Mouse (Mus musculus): ENCODE data around the gene Ift80. TPM values are rescaled to one million over a fixed set of nuclear protein-coding genes. Genes with fewer than 3 reads are reported as not detected.
A peak's percentile ranks its signal among the peaks of the same experiment; 100 is the strongest.
"Not testable (repeated sequence)": the region's sequence is repeated elsewhere in the genome, so short reads cannot be mapped to it uniquely, and the experiment has no call there.

Ift80 gene
- total and polyA plus RNA-seq, 3 experiments: 4.6 to 8.4 TPM; not detected in 1

- not testable (repeated sequence) for H3K9me3 ChIP-seq (replicated peaks; ENCODE audit: insufficient read depth, low read length); H3K4me1 ChIP-seq (ENCODE audit: control insufficient read depth in 1 of 2, insufficient read depth in 2 of 2, low read length in 2 of 2); H3K79me2 ChIP-seq (ENCODE audit: control insufficient read depth, insufficient read depth, low read length, poor library complexity); DNase-seq (ENCODE audit: low read depth, low spot score); H3K27me3 ChIP-seq (ENCODE audit: control insufficient read depth in 1 of 2, insufficient read depth in 2 of 2, low read length in 2 of 2); H3K4me3 ChIP-seq (ENCODE audit: control insufficient read depth in 1 of 2, insufficient read depth in 1 of 2, low read depth in 2 of 2, low read length in 2 of 2); H3K27ac ChIP-seq (ENCODE audit: control insufficient read depth, low read depth, low read length); H3K9ac ChIP-seq (ENCODE audit: control insufficient read depth, low read depth, low read length, poor library complexity, severe bottlenecking)
- TF ChIP-seq ZNF384 (IDR thresholded peaks at IDR 0.05; ENCODE audit: low read depth, low read length): peak; percentile 34; the same call in 1 of the 2 replicates
- peaks cover 11 to 80% of the 10 kb centered on the region in 2 experiments for H3K36me3 ChIP-seq (ENCODE audit: control insufficient read depth in 1 of 2, insufficient read depth in 2 of 2, low read length in 2 of 2)
Measured at GRCm38 (mm10) chr3:69018635-69019034, 14.3 kb upstream of the Ift80 start.

- H3K27me3 ChIP-seq (ENCODE audit: control insufficient read depth in 1 of 2, insufficient read depth in 2 of 2, low read length in 2 of 2): no peaks in the 10 kb centered on the region
- peak; percentile 42 for DNase-seq (ENCODE audit: low read depth, low spot score)
- H3K4me1 ChIP-seq (ENCODE audit: control insufficient read depth in 1 of 2, insufficient read depth in 2 of 2, low read length in 2 of 2): no peaks in the 10 kb centered on the region; a peak in 1 of 4 replicates
- H3K4me3 ChIP-seq (ENCODE audit: control insufficient read depth in 1 of 2, insufficient read depth in 1 of 2, low read depth in 2 of 2, low read length in 2 of 2): no peak overlapping the region
- no peak overlapping the region; the same call in 1 of the 2 replicates for H3K27ac ChIP-seq (ENCODE audit: control insufficient read depth, low read depth, low read length)
- peaks cover 4% of the 10 kb centered on the region; the same call in 1 of the 2 replicates for H3K79me2 ChIP-seq (ENCODE audit: control insufficient read depth, insufficient read depth, low read length, poor library complexity)
- no peaks in the 10 kb centered on the region for H3K9me3 ChIP-seq (replicated peaks; ENCODE audit: insufficient read depth, low read length)
- peaks cover 17 to 87% of the 10 kb centered on the region in 2 experiments for H3K36me3 ChIP-seq (ENCODE audit: control insufficient read depth in 1 of 2, insufficient read depth in 2 of 2, low read length in 2 of 2)
- TF ChIP-seq USF1 (IDR thresholded peaks at IDR 0.05; ENCODE audit: low read depth, low read length): no peak
- TF ChIP-seq ELF1 (IDR thresholded peaks at IDR 0.05; ENCODE audit: low read depth, low read length): no peak
- TF ChIP-seq MEF2A (IDR thresholded peaks at IDR 0.05; ENCODE audit: extremely low read depth, insufficient replicate concordance, low read depth, low read length, poor library complexity, severe bottlenecking): no peak
- TF ChIP-seq HCFC1 (IDR thresholded peaks at IDR 0.05; ENCODE audit: low read depth, low read length): no peak
- TF ChIP-seq TCF12 (IDR thresholded peaks at IDR 0.05; ENCODE audit: low read depth, low read length): no peak
- TF ChIP-seq BHLHE40 (IDR thresholded peaks at IDR 0.05; ENCODE audit: borderline replicate concordance, low read depth, low read length): no peak
- no peak for TF ChIP-seq UBTF (IDR thresholded peaks at IDR 0.05; ENCODE audit: borderline replicate concordance, insufficient read depth, low read depth, low read length)
- no peak overlapping the region for H3K9ac ChIP-seq (ENCODE audit: control insufficient read depth, low read depth, low read length, poor library complexity, severe bottlenecking)
Measured at GRCm38 (mm10) chr3:69017181-69017580, 12.8 kb upstream of the Ift80 start.

DNA sequence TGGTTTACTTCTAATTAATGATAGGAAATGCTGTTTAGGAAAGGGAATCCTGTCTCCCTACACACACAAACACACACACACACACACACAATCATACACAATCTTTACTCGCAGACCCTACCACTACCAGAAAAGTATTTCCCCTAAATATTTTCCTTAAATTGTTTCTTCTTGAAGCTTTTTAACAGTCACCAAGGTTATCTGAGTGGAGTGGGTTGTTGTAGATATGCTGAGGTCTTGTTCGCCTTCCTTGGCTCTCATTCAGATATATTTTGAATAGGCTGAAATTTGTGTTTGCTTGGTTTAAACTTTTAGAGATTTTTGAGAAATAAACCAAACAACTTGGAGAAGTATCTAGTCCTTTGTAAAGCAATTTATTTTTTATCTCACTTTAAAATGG lies 4.5 kb upstream of the Ift80 start:
- peak overlapping the region in 1 of 2 experiments; percentile 27; a peak in 1 of 4 replicates for H3K4me3 ChIP-seq (ENCODE audit: control insufficient read depth in 1 of 2, insufficient read depth in 1 of 2, low read depth in 2 of 2, low read length in 2 of 2)
- H3K36me3 ChIP-seq (ENCODE audit: control insufficient read depth in 1 of 2, insufficient read depth in 2 of 2, low read length in 2 of 2): peaks cover 31 to 53% of the 10 kb centered on the region in 2 experiments
- no peak overlapping the region for H3K9ac ChIP-seq (ENCODE audit: control insufficient read depth, low read depth, low read length, poor library complexity, severe bottlenecking)
- H3K79me2 ChIP-seq (ENCODE audit: control insufficient read depth, insufficient read depth, low read length, poor library complexity): peaks cover 46% of the 10 kb centered on the region
- DNase-seq (ENCODE audit: low read depth, low spot score): peak; percentile 47
- H3K27ac ChIP-seq (ENCODE audit: control insufficient read depth, low read depth, low read length): no peak overlapping the region
- H3K27me3 ChIP-seq (ENCODE audit: control insufficient read depth in 1 of 2, insufficient read depth in 2 of 2, low read length in 2 of 2): no peaks in the 10 kb centered on the region
- TF ChIP-seq POLR2AphosphoS5 (IDR thresholded peaks at IDR 0.05; ENCODE audit: borderline replicate concordance, low read depth, low read length) (no peak), CHD1 (IDR thresholded peaks at IDR 0.05; ENCODE audit: low read depth, low read length) (no peak), GATA1 (IDR thresholded peaks at IDR 0.05; ENCODE audit: low read depth, low read length) (peak; percentile 26; the same call in 1 of the 2 replicates), USF2 (IDR thresholded peaks at IDR 0.05; ENCODE audit: borderline replicate concordance in 1 of 2, insufficient read depth in 1 of 2, low read depth in 1 of 2, low read length in 2 of 2) (no peak), MEF2A (IDR thresholded peaks at IDR 0.05; ENCODE audit: extremely low read depth, insufficient replicate concordance, low read depth, low read length, poor library complexity, severe bottlenecking) (no peak), TBP (IDR thresholded peaks at IDR 0.05; ENCODE audit: low read depth, low read length) (no peak), CTCF (IDR thresholded peaks at IDR 0.05 in 2 of 3, conservative IDR thresholded peaks at IDR 0.05 in 1 of 3; ENCODE audit: control insufficient read depth in 1 of 3, insufficient read depth in 1 of 3, low read depth in 2 of 3, low read length in 3 of 3, poor library complexity in 1 of 3, severe bottlenecking in 1 of 3) (no peak), MAZ (IDR thresholded peaks at IDR 0.05; ENCODE audit: low read depth, low read length) (no peak), NRF1 (IDR thresholded peaks at IDR 0.05; ENCODE audit: insufficient read depth, low read depth, low read length, poor library complexity, severe bottlenecking) (no peak), ZMIZ1 (IDR thresholded peaks at IDR 0.05; ENCODE audit: low read depth, low read length) (no peak), CHD2 (IDR thresholded peaks at IDR 0.05; ENCODE audit: low read length) (no peak), MXI1 (IDR thresholded peaks at IDR 0.05; ENCODE audit: low read depth, low read length) (no peak), EP300 (IDR thresholded peaks at IDR 0.05; ENCODE audit: low read depth in 1 of 2, low read length in 2 of 2) (peak; percentile 26 to 55; a peak in 1 of 4 replicates), RCOR1 (IDR thresholded peaks at IDR 0.05; ENCODE audit: low read depth, low read length) (0 out of 2 replicates have a peak, but pooled peaks have one; percentile 6), GABPA (IDR thresholded peaks at IDR 0.05; ENCODE audit: low read depth, low read length) (no peak), POLR2AphosphoS2 (IDR thresholded peaks at IDR 0.05; ENCODE audit: low read length) (no peak; the same call in 1 of the 2 replicates)
- H3K4me1 ChIP-seq (ENCODE audit: control insufficient read depth in 1 of 2, insufficient read depth in 2 of 2, low read length in 2 of 2): peaks cover 0 to 33% of the 10 kb centered on the region in 2 experiments; a peak in 2 of 4 replicates
- no peaks in the 10 kb centered on the region for H3K9me3 ChIP-seq (replicated peaks; ENCODE audit: insufficient read depth, low read length)
